Mouse (Mus musculus): ENCODE results near the gene Stat1.

Gene Stat1

DNA sequence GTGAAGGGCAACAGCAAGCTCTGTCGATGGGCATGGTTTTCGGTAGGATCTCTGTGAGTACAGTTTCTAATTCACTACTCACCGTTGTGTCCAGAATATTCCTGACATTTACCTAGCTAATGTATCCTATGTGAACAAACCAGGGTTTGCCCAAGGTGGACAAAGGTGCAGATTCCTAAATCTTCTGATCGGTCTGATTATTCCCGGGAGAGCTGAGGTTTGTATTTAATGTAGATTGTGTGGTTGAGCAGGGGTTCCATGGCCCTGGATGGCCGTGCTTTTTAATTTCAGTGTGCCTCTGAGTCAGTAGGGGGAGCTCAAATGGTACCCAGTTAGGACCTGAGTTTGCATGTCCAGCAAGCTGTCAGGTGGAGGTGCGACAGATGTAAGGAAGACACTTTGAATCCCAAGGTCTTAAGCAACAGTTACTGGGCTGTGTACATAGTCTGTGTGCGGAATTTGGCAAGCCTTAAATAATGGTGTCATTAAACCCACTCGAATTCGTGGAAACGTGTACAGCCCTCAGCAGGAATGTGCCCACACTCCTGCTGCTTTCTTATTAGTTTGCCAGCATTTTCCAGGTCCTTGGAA lies 12.6 kb downstream of the Stat1 start:
- no peak for DNase-seq (ENCODE audit: low spot score)

GRCm38 (mm10) chr1:52133254-52133653 lies 14.0 kb downstream of the Stat1 start:
- DNase-seq (ENCODE audit: low spot score), result no peak

- DNase-seq (ENCODE audit: low spot score), result no peak
Observed at GRCm38 (mm10) chr1:52137292-52137691, 18.1 kb downstream of the Stat1 start.

DNA sequence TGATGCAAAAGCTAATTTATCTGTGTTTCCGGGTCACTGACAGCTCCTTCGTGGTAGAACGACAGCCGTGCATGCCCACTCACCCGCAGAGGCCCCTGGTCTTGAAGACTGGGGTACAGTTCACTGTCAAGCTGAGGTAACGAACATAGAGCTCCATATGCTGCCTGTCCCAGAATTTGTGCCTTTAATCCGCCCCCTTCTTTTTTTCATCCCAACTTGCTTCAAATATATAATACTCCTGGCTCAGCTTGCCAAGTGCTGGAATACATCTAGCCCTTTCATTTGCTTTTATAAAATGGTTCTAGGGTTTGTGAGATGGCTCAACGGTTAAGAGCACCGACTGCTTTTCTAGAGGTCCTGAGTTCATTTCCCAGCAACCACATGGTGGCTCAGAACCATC lies 21.3 kb downstream of the Stat1 start:
- no peak for DNase-seq (ENCODE audit: low spot score)

DNA sequence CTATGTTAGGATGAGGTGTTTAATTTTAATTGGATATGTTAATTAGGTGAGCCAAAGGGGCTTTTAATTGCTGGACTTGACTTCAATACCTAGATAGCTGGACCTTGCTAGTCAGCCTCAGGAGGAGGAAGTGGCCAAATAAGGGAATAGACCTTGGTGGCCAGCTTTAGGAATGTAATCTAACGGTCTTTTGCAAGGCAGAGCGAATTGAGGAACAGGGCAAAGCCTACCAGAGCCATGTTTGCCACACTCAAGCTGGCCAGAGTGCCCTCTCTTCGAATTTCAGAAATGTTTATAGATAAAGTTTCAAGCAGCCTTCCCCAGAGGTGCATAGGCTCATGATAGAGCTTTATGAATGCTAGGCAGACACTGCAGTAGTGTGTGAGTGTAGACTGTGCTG lies 22.2 kb downstream of the Stat1 start:
- DNase-seq (ENCODE audit: low spot score), result no peak

DNA sequence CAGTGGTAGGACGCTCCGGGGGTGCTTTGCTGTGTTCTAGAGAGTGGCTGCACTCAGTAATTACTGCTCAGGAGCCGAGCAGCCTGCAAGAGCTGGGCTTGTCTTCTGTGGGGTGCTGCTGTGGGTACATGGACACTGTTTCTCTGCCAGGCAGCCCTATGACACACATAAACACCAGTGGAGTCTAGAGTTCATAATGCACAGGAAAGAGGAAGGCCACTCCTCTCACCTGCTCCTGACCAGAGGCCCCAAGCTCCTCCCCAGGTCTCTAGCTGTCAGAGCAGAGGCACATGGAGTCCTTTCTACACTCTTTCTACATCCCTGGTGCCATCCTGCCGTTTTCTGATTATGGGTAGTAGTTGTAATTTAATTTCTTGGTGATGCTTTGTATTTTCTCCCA lies 22.9 kb downstream of the Stat1 start:
- DNase-seq (ENCODE audit: low spot score), result no peak

- no peak for DNase-seq (ENCODE audit: low spot score)
Observed at GRCm38 (mm10) chr1:52143191-52143590, 24.0 kb downstream of the Stat1 start.

DNA sequence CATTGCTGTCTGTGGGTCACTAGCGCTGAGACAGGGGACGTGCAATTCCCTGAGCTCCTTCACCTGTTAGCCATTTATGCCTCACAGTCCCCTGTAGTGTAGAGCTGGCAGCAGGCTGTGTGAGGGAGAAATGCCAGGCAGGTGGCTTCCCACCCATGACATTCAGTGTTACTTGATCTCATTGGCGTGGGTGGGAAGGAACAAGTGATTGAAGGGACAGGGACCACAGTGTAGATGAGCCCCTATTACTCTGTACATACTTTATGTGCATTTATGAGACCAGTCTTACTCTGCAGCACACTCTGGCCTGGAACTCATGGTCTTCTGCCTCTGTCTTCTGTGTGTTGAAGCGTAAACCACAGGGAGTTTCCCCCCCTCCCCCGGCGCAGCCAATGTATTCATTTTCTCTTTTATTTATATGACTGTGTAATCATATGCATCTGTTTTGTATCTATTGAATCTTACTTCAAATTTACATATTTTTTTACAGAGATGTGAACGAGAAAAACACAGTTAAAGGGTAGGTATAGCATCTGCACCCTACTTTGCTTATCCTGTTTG lies 24.4 kb downstream of the Stat1 start:
- DNase-seq (ENCODE audit: low spot score), result no peak

DNA sequence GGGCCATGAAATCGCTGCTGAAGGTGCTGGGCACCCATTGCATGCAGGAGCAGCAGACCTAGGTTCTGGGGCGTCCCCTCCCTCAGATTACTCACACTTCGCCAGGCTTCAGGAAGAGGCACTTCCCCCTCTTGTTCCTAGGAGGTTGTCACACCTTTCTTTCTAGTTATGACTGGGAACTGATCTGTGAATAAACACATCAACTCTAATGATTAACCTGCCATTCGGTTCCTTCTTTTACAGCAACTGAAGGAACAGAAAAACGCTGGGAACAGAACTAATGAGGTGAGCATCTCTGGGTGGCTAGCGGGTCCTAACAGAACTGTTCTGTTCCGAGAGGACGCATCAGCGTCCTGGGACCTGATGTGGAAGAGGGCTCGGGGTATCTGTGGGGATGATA lies 25.7 kb downstream of the Stat1 start:
- DNase-seq (ENCODE audit: low spot score), result no peak

GRCm38 (mm10) chr1:52146214-52146970 lies 27.2 kb downstream of the Stat1 start:
- DNase-seq (ENCODE audit: low spot score), result no peak

DNA sequence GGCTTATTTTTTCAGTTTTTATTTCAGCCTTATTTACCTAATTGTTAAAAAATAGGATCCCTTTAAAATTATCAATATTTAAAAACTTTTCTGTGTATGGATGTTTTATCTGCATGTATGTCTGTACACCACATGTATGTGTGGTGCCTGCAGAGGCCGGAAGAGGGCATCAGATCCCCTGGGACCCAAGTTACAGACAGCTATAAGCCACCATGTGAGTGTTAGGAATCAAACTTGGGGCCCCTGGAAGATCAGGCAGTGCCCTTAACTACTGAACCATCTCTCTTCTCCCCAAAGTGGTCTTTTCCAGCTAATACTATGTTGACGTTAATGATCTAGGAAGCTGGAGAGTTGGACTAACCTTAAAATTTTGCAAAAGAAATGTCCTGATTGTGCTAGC lies 28.2 kb downstream of the Stat1 start:
- DNase-seq (ENCODE audit: low spot score), result no peak

- no peak for DNase-seq (ENCODE audit: low spot score)
Observed at GRCm38 (mm10) chr1:52148178-52148577, 28.9 kb downstream of the Stat1 start.

GRCm38 (mm10) chr1:52148696-52149095 lies 29.5 kb downstream of the Stat1 start:
- no peak for DNase-seq (ENCODE audit: low spot score)

- DNase-seq (ENCODE audit: low spot score), result no peak
Observed at GRCm38 (mm10) chr1:52149934-52150346, 30.7 kb downstream of the Stat1 start.

- no peak for DNase-seq (ENCODE audit: low spot score)
Observed at GRCm38 (mm10) chr1:52150676-52151075, 31.4 kb downstream of the Stat1 start.

- DNase-seq (ENCODE audit: low spot score), result no peak
Observed at GRCm38 (mm10) chr1:52151166-52151565, 31.9 kb downstream of the Stat1 start.

GRCm38 (mm10) chr1:52152369-52152768 lies 33.1 kb downstream of the Stat1 start:
- DNase-seq (ENCODE audit: low spot score), result no peak

DNA sequence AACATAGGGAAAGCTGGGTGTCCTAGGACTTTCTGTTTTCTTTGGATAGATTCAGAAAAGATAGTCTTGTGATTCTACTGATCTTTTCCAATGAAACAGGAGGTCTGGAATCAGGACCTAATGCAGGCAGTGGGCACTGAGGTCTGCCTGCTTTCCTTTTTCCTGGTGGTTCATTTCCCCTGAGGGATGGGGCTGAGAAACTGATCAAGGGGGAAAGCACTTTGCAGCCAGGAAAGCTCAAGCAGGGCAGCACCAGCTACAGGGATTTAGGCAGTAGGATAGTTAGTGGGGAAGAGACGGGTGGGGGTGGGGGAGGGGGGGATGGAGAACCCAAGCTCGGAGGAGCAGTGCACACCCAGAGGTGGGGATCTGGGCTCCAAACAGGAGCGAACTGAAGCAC lies 33.7 kb downstream of the Stat1 start:
- DNase-seq (ENCODE audit: low spot score), result no peak

- no peak for DNase-seq (ENCODE audit: low spot score)
Observed at GRCm38 (mm10) chr1:52154890-52155289, 35.6 kb downstream of the Stat1 start.

- DNase-seq (ENCODE audit: low spot score), result no peak
Observed at GRCm38 (mm10) chr1:52156351-52156750, 37.1 kb downstream of the Stat1 start.

DNA sequence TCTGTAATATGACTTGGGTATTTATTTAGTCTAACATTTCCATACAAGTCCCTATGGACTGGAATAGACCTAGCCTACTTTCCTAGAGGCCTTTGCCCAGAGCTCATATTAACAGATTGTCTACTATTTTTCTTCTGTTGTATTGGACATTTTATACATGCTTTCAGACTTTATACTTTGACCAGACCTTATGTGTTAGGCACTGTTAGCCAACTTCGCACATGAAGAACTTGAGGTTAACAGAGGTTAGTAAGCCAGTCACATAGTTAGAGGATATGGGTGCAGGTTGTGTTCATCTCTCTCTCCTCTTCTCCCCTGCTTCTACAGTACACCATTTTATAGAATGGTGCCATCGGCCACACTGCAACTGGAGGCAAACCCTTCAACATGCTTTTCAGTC lies 38.8 kb downstream of the Stat1 start:
- no peak for DNase-seq (ENCODE audit: low spot score)

GRCm38 (mm10) chr1:52158490-52159381 lies 39.5 kb downstream of the Stat1 start:
- DNase-seq (ENCODE audit: low spot score), result no peak

DNA sequence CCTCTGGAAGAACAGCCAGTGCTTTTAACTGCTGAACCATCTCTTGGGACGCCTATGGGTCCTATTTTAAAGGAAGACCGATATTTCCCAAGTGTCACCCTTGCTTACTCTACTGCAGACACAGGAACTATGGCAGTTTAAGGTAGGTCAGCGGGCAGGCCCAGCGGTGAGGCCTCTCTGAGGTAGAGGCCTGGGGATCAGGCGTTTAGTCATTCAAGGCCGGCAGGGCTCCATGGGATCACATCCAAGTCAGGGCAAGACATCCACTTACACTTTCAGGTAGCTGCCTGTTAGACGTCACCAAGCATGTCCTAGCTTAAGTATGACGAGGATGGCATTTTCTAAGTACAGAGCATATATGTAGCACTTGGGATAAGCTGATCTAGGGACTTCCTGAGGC lies 41.9 kb downstream of the Stat1 start:
- DNase-seq (ENCODE audit: low spot score), result no peak

Measured in ovary, postnatal 10 days (tissue).